Mouse (Mus musculus): Measurements from ENCODE around the gene Ttc22. TPM values are rescaled to one million over a fixed set of nuclear protein-coding genes. Genes with fewer than 3 reads are reported as not detected.

The Ttc22 gene
- total RNA-seq, 1 experiment from 2014 or later: not detected

DNA sequence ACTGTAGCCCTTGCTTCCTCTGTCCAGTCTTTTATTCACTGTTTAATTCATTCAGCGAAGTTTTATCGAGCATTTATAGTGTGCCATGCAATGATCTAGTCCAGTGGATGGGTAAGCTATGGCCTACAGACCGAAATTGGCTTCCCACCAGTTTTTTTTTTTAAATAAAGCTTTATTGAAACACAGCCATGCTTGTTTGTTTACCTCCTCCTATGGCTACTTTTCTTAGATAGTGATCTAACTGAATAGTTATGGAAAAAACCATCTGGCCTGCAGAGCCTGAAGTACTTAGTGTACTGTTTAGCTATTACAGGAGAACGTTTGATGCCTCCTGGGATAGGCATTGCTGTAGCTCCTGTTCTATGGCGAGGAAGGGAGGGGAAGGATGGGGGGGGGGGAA lies 23.6 kb downstream of the Ttc22 start:
- ATAC-seq (ENCODE audit: extremely low read depth, insufficient number of reproducible peaks, low FRiP score, poor library complexity, severe bottlenecking): no peak

DNA sequence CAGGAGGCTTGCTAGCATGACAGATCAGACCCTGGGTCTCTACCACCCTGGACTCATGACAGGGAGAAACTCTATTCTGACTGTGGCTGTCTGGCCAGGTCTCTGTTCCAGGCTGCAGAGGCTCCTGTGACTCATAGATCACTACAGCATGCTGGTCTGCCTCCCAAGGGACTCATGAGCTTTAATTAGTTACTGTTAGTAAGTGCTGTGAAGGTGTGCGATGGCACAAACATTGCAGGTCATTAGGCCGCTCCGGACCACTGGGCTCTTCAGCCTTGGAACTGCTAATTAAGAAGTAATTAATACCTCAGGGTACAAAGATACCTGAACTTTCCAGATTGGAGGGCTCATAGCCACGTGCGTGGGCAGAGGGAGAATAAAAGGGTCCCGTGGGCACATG lies 24.9 kb downstream of the Ttc22 start:
- ATAC-seq (ENCODE audit: extremely low read depth, insufficient number of reproducible peaks, low FRiP score, poor library complexity, severe bottlenecking): no peak

DNA sequence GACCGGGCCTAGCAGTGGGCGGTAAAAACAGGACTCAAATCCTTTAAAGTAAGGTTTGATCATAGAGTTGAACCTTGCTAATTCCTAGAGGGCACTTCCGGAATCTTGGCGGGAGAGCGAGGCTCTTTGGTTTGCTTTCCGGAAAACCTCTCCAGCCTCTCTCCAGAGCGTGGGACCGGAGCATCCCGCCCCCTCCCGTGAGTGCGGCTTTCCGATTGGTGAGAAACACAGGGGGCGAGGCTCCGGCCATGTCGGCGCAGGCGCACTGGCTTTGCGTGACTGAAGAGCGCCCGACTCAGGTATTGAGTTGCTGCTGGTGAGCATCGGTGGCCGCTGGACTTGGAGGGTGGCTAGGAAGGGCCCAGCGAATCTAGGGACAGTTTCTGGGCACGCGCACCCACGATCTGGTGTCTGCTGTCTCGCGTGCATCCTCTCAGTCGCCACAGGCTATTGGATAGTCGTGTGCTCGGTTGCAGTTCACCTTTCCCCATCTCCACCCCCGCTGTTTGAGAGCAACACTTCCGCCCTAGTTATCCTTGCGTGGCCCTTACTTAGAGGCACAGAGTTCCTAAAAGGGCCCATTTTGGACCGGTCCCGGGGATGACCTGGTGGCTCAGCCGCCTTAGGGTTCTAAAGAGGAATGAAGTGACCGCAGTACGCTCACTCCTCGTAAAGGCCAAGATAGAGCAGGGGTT lies 28.7 kb downstream of the Ttc22 start, which contains the start of gene Pars2:
Pars2 (plus strand) TSS at position 237 of the 695 bp plus-strand sequence.
- ATAC-seq (ENCODE audit: extremely low read depth, insufficient number of reproducible peaks, low FRiP score, poor library complexity, severe bottlenecking): peak; percentile 92

DNA sequence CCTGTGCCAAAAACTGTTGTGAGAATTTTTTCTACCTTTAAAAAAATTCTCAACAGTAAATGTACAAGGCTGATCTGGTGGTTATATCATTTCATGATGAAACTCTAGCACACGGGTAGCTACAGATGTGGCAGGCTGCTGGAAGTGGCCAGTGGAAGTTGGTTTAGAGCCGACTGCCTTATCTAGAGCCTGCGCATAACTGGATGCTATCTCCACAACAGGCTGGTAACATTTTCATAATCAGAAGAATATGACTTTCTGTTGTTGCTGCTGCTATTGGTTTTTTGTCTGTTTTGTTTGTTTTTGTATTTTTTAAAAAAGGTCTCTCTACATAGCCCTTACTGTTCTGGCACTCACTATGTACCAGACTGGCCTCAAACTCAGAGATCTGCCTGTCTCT lies 30.3 kb downstream of the Ttc22 start:
- no peak for ATAC-seq (ENCODE audit: extremely low read depth, insufficient number of reproducible peaks, low FRiP score, poor library complexity, severe bottlenecking)

DNA sequence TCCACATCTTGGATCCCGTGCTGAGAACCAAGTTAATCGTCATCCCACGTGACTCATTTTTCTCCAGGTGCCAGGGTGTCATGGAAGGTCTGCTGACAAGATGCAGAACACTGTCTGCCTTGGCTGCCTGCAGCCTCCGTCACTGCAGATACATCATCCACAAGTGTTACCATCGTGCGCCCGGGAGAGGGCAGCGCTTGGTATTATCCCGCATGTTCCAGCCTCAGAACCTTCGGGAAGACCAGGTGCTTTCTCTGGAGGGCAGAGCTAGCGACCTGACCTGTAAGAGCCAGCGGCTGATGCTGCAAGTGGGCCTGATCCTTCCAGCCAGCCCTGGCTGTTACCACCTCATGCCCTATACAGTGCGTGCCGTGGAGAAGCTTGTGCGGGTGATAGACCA lies 30.8 kb downstream of the Ttc22 start:
- no peak for ATAC-seq (ENCODE audit: extremely low read depth, insufficient number of reproducible peaks, low FRiP score, poor library complexity, severe bottlenecking)

DNA sequence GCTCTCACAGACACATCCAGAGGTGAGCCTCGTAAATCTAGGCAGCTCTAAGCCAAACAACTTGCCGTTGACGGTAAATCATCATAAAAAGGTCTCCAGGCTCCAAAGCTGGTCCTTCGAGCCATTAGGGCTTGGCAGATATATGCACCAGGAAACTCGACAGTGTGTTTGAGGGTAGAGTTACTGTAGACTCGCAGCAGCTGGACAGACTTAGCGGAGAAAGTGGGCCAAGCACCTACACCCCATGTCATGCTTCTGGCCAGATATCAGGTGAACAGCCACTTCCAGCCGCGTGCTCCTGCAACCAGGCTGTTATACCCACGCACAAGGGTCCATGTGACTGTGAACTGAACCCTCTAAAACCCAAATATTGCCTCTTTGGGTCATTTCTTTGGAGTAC lies 33.4 kb downstream of the Ttc22 start:
- ATAC-seq (ENCODE audit: extremely low read depth, insufficient number of reproducible peaks, low FRiP score, poor library complexity, severe bottlenecking): no peak

DNA sequence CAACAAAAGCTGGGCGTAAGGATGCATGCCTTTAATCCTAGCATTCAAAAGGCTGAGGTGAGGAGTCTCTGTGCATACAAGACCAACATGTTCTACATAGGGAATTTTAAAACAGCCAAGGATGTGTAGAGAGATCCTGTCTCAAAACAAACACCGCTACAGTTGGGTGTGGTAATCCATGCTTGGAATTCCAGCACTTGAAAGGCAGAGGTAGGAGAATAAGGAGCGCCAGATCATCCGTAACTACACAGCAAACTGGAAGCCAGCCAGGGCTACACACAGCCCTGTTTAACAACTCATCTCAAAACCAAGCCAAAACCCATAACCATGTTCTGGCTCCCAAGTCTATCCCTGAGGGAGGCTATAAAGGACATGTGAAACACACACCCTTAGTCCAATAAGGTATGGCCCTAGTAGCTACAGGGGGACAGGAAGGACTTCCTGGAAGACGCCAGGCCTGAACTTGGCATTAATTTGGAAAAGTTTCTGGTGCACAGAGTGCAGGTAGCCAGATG lies 41.8 kb downstream of the Ttc22 start:
- no peak for ATAC-seq (ENCODE audit: extremely low read depth, insufficient number of reproducible peaks, low FRiP score, poor library complexity, severe bottlenecking)

DNA sequence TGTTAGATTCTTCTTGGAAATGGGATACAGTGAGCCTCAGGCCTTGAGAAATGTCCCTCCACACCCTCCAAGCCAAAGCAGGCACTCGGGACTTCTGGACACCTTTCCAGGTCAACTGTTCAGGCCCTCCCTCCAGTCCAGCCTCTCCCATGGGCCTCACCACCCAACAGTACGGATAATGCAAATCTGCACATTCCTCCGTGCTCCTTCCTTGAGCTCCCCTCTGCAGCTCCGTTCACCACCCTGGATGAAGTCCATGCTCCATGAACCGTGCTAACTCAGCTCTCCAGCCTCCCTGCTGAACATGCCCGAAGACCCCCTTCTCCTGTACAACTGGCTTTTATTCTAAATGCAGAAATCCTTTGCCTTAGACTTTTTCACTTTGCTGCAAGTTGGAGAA lies 42.5 kb downstream of the Ttc22 start:
- no peak for ATAC-seq (ENCODE audit: extremely low read depth, insufficient number of reproducible peaks, low FRiP score, poor library complexity, severe bottlenecking)

DNA sequence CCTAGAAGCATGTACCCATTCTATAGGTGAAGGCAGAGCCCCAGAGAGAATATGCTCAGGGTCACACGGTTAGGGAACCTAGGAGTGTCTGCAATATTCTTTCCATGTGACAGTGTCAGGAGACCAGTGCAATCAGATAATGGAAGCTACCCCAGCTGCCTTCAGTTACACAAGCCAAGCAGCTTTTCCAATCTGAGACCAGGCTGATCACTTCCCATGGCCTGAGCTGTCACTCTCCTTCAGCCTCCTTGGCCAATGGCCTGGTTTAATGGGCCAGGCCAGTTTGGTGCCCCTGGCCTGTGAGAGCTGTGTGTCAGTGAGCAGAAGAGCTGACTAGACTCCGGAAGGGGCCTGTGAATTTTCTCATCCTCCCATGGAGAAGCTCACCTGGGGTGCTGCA lies 43.0 kb downstream of the Ttc22 start:
- ATAC-seq (ENCODE audit: extremely low read depth, insufficient number of reproducible peaks, low FRiP score, poor library complexity, severe bottlenecking): no peak

DNA sequence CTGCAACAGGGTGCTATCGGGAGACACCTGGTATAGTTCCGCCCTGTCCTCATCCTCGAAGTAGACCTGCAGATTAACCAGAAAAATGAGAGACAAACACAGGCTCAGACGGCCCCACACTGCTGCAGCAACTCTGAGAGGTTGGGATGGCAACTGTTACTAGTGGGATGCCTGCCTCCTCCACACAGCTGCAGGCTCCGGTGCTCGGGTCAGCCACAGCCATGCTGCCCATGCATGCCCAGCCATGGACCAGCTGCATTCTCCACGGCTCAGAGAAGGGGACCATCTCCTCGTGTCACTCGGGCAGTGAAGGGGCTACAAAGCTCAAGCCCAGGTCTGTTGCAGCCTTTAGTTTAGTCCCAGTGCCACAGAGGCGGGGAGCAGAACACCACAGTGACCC lies 43.4 kb downstream of the Ttc22 start:
- ATAC-seq (ENCODE audit: extremely low read depth, insufficient number of reproducible peaks, low FRiP score, poor library complexity, severe bottlenecking): no peak

DNA sequence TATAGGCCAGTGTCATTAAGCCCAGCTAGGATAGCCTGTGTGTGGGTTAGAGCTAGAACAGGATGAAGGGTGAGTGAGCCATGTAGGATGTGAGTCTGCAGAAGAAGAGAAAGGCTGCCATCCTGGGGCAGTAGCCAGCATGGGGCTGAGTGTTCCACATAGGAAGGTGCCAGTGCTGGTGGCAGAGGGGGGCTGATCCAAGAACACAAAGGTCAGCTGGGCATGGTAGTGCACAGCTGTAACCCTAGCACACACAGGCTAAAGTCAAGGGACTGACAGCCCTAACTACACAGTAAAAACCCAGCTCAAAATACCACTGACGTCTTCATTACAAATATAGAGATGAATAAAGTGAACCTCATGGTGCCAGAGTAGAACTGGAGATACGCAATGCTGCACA lies 44.3 kb downstream of the Ttc22 start:
- no peak for ATAC-seq (ENCODE audit: extremely low read depth, insufficient number of reproducible peaks, low FRiP score, poor library complexity, severe bottlenecking)

DNA sequence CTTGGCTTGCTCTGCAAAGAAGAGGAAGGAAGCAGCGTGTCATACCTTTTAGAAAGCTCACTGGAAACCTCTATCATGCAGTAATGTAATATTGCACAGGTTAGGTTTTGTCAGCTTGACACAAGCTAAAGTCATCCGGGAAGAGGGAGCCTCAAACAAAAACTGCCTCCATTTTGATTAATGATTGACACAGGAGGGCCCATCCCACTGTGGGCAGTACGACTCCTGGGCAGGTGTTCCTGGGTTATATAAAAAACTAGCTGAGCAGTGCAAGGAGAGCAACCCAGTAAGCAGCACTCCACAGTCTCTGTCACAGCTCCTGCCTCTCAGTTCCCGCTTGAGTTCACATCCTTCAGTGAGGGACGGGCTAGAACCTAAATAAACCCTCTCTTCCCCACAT lies 54.5 kb downstream of the Ttc22 start:
- no peak for ATAC-seq (ENCODE audit: extremely low read depth, insufficient number of reproducible peaks, low FRiP score, poor library complexity, severe bottlenecking)

DNA sequence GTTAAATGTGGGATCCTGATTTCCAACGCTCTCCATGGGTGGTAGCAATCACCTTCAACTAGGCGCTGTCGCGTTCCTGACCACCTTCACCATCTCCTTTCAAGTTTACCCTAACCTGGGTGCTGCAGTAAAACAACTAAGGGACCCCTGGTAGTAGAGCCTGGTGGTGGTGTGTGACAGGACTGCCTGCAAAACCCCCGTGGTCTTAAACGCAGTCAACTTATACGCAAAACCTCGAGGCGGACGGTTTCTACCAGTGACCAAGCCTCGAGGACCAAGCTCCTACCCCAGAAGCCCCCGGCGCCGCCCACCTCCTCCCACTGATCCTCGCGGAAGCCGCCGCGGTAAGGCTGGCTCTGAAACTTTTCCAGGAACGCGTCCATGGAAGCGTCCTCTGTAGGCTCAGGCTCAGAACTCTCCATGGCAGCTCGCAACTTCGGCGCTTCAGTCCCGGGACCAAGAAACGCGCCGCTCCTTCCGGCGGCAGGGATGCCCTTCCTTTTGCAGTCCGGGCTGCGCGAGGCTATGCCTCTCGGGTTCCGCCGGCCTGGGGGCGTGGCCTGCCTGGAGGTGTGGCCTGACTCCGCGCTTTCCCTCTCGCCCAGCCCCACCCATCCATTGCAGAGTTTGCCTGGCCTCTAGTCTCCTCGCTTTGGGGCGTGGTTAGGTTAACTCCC lies 56.3 kb downstream of the Ttc22 start, which contains the start of gene Ttc4:
Ttc4 (minus strand) TSS at position 503 of the 677 bp plus-strand sequence.
- peak; percentile 75 for ATAC-seq (ENCODE audit: extremely low read depth, insufficient number of reproducible peaks, low FRiP score, poor library complexity, severe bottlenecking)

DNA sequence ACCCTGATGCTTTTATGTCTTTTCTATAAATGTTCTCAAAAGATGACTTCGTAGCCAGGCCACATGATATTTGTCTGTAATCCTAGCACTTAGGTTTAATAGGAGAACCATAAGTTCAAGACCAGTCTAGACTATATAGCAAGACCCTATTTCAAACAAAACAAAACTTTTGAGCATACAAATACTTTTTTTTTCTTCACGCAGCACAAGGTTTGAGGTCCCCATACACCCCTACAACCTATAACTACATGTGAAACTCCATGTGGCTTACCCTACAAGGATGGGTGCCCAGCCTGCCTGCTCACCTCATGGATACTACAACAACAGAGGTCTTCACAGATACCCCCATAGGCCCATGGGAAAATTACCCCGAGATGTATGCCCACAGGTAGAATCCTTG lies 56.9 kb downstream of the Ttc22 start:
- no peak for ATAC-seq (ENCODE audit: extremely low read depth, insufficient number of reproducible peaks, low FRiP score, poor library complexity, severe bottlenecking)

DNA sequence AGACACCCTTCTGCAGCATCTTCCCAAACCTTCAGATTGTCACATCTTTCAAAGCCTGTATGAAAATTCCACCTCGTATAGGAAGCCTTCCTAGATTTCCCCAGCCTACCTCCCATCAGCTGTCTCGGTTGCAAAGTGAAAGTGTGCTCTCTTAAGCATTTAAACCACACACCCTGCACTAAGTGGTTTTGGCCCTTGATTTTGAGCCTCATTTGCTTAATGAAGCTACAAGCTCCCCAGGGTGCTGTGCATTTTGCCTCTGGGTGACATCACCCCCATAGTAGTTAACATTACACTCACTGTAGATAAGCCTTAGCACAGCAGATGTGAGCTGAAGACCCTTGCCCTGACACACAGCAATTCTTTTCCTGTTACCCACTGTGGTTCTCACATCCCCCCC lies 58.7 kb downstream of the Ttc22 start:
- ATAC-seq (ENCODE audit: extremely low read depth, insufficient number of reproducible peaks, low FRiP score, poor library complexity, severe bottlenecking): no peak

DNA sequence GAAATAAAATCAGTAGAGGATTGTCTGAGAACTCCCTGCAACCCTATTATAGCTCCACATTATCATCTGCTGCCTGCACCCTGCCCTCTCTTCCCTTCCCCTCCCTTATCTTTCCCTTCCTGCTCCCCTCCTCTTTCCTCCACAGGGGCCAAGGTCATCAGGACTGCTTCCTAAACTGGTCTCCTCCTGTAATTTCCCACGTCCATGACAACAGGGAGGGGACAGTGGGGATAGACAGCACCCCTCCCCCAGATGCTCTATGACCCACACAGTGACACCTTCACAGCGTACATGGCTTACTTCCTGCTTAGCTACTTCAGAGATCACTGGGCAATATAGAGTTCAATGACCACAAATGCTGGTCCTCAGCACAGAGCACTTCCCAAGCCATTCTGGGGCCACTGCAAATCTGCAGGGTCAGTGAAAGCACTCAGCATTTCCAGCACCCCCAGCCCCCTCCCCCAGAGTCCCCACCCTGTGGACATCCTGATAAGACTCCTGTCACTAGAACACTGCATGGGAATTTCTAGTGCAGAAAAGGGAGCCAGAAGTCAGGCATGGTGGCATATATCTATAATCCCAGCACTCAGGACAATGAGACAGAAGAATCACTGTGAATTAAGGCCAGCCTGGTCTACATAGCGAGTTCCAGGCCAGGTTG lies 66.5 kb downstream of the Ttc22 start:
- no peak for ATAC-seq (ENCODE audit: extremely low read depth, insufficient number of reproducible peaks, low FRiP score, poor library complexity, severe bottlenecking)

Data from neutrophil, adult 5-6 weeks (primary cell).